In genomic region chr9:113706108-113706507, GRCm38 (mm10) we compare ENCODE assay signal across 8 mouse cellular contexts. TPM values are rescaled to one million over a fixed set of nuclear protein-coding genes. Genes with fewer than 3 reads are reported as not detected.
DNase-seq lines count a peak whose midpoint lies in the region; ATAC-seq and TF ChIP-seq lines count a peak whose summit lies in the region.

No protein-coding gene starts in this region.

- no peak overlapping the region for H3K27ac ChIP-seq in kidney, adult 2 months (ENCODE audit: insufficient read depth, low read depth, low read length)
- H3K27ac ChIP-seq in MEL (ENCODE audit: control insufficient read depth, low read depth, low read length) = no peak overlapping the region
- H3K27ac ChIP-seq in hindbrain, embryonic 15.5 days (replicated peaks) = no peak overlapping the region
- H3K27ac ChIP-seq in midbrain, embryonic 16.5 days (ENCODE audit: low read length) = no peak overlapping the region

- peaks cover 63% of the 10 kb centered on the region for H3K79me2 ChIP-seq in MEL (ENCODE audit: control insufficient read depth, insufficient read depth, low read length, poor library complexity)

- no peak overlapping the region for H3K9ac ChIP-seq in MEL (ENCODE audit: control insufficient read depth, low read depth, low read length, poor library complexity, severe bottlenecking)
- H3K9ac ChIP-seq in hindbrain, embryonic 15.5 days = no peak overlapping the region
- no peak overlapping the region for H3K9ac ChIP-seq in midbrain, embryonic 16.5 days (ENCODE audit: low read depth, low read length)

- TF ChIP-seq CTCF in kidney, adult 2 months (conservative IDR thresholded peaks at IDR 0.05; ENCODE audit: insufficient read depth, insufficient read length, low read depth, low read length) = no peak
- no peak for TF ChIP-seq CTCF in MEL (IDR thresholded peaks at IDR 0.05 in 2 of 3, conservative IDR thresholded peaks at IDR 0.05 in 1 of 3; ENCODE audit: control insufficient read depth in 1 of 3, insufficient read depth in 1 of 3, low read depth in 2 of 3, low read length in 3 of 3, poor library complexity in 1 of 3, severe bottlenecking in 1 of 3)

- TF ChIP-seq POLR2A in kidney, adult 2 months (IDR thresholded peaks at IDR 0.05; ENCODE audit: low read depth, low read length) = no peak
- no peak for TF ChIP-seq POLR2A in MEL (IDR thresholded peaks at IDR 0.05; ENCODE audit: control insufficient read depth in 1 of 2, insufficient read depth in 1 of 2, low read depth in 1 of 2, low read length in 2 of 2, poor library complexity in 1 of 2)

- no peaks in the 10 kb centered on the region for H3K27me3 ChIP-seq in kidney, adult 2 months (replicated peaks; ENCODE audit: control insufficient read depth, insufficient read depth, low read length)
- no peaks in the 10 kb centered on the region for H3K27me3 ChIP-seq in MEL (ENCODE audit: control insufficient read depth in 1 of 2, insufficient read depth in 2 of 2, low read length in 2 of 2)
- no peaks in the 10 kb centered on the region for H3K27me3 ChIP-seq in hindbrain, embryonic 15.5 days
- no peaks in the 10 kb centered on the region for H3K27me3 ChIP-seq in midbrain, embryonic 16.5 days (ENCODE audit: control insufficient read depth, insufficient read depth, low read depth, low read length)

- no peak for TF ChIP-seq RAD21 in MEL (IDR thresholded peaks at IDR 0.05; ENCODE audit: low read depth, low read length)

- H3K36me3 ChIP-seq in kidney, adult 2 months (ENCODE audit: control insufficient read depth, insufficient read depth, low read length) = no peaks in the 10 kb centered on the region
- H3K36me3 ChIP-seq in MEL (ENCODE audit: control insufficient read depth in 1 of 2, insufficient read depth in 2 of 2, low read length in 2 of 2) = peaks cover 2 to 23% of the 10 kb centered on the region in 2 experiments; a peak in 3 of 4 replicates
- H3K36me3 ChIP-seq in hindbrain, embryonic 15.5 days = no peaks in the 10 kb centered on the region
- H3K36me3 ChIP-seq in midbrain, embryonic 16.5 days (ENCODE audit: control insufficient read depth, insufficient read depth, low read length) = no peaks in the 10 kb centered on the region

- 50% methylated on average over 2 of the region's 2 CpGs for WGBS in kidney, adult 2 months
- WGBS in hindbrain, embryonic 15.5 days = 91% methylated on average over 2 of the region's 2 CpGs
- WGBS in midbrain, embryonic 16.5 days = 79% methylated on average over 2 of the region's 2 CpGs

- DNase-seq in kidney, adult 2 months = no peak
- no peak for DNase-seq in kidney, postnatal 36 days
- peak; percentile 9 for DNase-seq in MEL (ENCODE audit: low read depth, low spot score)
- DNase-seq in left cerebral cortex, adult 11 months (ENCODE audit: low spot score) = no peak
- no peak for DNase-seq in retina, embryonic 14.5 days (ENCODE audit: low spot score)

- peaks cover 4% of the 10 kb centered on the region for H3K4me1 ChIP-seq in kidney, adult 2 months (ENCODE audit: control insufficient read depth, insufficient read depth, low read length)
- peaks cover 14 to 23% of the 10 kb centered on the region in 2 experiments for H3K4me1 ChIP-seq in MEL (ENCODE audit: control insufficient read depth in 1 of 2, insufficient read depth in 2 of 2, low read length in 2 of 2)
- peaks cover 27% of the 10 kb centered on the region for H3K4me1 ChIP-seq in hindbrain, embryonic 15.5 days (replicated peaks)
- H3K4me1 ChIP-seq in midbrain, embryonic 16.5 days (ENCODE audit: control insufficient read depth, insufficient read depth, low read length) = peaks cover 18% of the 10 kb centered on the region

- H3K4me3 ChIP-seq in kidney, adult 2 months (ENCODE audit: insufficient read depth, low read depth, low read length) = peak overlapping the region; percentile 22; the same call in 1 of the 2 replicates
- H3K4me3 ChIP-seq in MEL (ENCODE audit: control insufficient read depth in 1 of 2, insufficient read depth in 1 of 2, low read depth in 2 of 2, low read length in 2 of 2) = peak overlapping the region; percentile 78 to 94; a peak in 2 of 4 replicates
- no peak overlapping the region; the same call in 1 of the 2 replicates for H3K4me3 ChIP-seq in hindbrain, embryonic 15.5 days
- peak overlapping the region; percentile 99; the same call in 1 of the 2 replicates for H3K4me3 ChIP-seq in midbrain, embryonic 16.5 days (ENCODE audit: low read depth, low read length)

- no peaks in the 10 kb centered on the region for H3K9me3 ChIP-seq in MEL (replicated peaks; ENCODE audit: insufficient read depth, low read length)
- no peaks in the 10 kb centered on the region for H3K9me3 ChIP-seq in hindbrain, embryonic 15.5 days
- no peaks in the 10 kb centered on the region for H3K9me3 ChIP-seq in midbrain, embryonic 16.5 days (replicated peaks; ENCODE audit: control insufficient read depth, low read length, poor library complexity, severe bottlenecking)

- no peak for ATAC-seq in hindbrain, embryonic 15.5 days (ENCODE audit: low FRiP score, low read depth)
- ATAC-seq in midbrain, embryonic 16.5 days = no peak
- no peak for ATAC-seq in cerebellum, adult (ENCODE audit: insufficient number of reproducible peaks, low FRiP score, low TSS enrichment)

- peak overlapping the region; percentile 84 for H3K4me2 ChIP-seq in hindbrain, embryonic 15.5 days
- peak overlapping the region; percentile 77 for H3K4me2 ChIP-seq in midbrain, embryonic 16.5 days (ENCODE audit: low read length)

- no peak for TF ChIP-seq EP300 in MEL (IDR thresholded peaks at IDR 0.05; ENCODE audit: low read depth in 1 of 2, low read length in 2 of 2)

TF ChIP-seq in MEL, 35 proteins besides CTCF, POLR2A, EP300 and RAD21:
- TF ChIP-seq TBP (IDR thresholded peaks at IDR 0.05; ENCODE audit: low read depth, low read length) (no peak), USF2 (IDR thresholded peaks at IDR 0.05; ENCODE audit: borderline replicate concordance in 1 of 2, insufficient read depth in 1 of 2, low read depth in 1 of 2, low read length in 2 of 2) (no peak), NELFE (IDR thresholded peaks at IDR 0.05; ENCODE audit: low read depth, low read length) (no peak), ZMIZ1 (IDR thresholded peaks at IDR 0.05; ENCODE audit: low read depth, low read length) (no peak), CHD2 (IDR thresholded peaks at IDR 0.05; ENCODE audit: low read length) (no peak), SMC3 (IDR thresholded peaks at IDR 0.05; ENCODE audit: low read depth, low read length) (no peak), MAZ (IDR thresholded peaks at IDR 0.05; ENCODE audit: low read depth, low read length) (no peak), BHLHE40 (IDR thresholded peaks at IDR 0.05; ENCODE audit: borderline replicate concordance, low read depth, low read length) (no peak), CHD1 (IDR thresholded peaks at IDR 0.05; ENCODE audit: low read depth, low read length) (no peak), RCOR1 (IDR thresholded peaks at IDR 0.05; ENCODE audit: low read depth, low read length) (no peak; the same call in 1 of the 2 replicates), MAFK (IDR thresholded peaks at IDR 0.05; ENCODE audit: borderline replicate concordance, low read depth, low read length) (no peak)
TF ChIP-seq in MEL: peak in this region for 0.

RNA-seq across cellular contexts. Expression of gene Pdcd6ip, which starts 2.0 kb away (rescaled TPM):
- 59.9 and 69.9 TPM in 2 replicates for polyA plus RNA-seq in kidney, adult 2 months (2012; rRNA removed)
- 21.1 and 26.3 TPM in 2 replicates for total RNA-seq in MEL (2012; rRNA removed)
- 10 to 100 TPM; 60.1 to 71.2 TPM for polyA plus RNA-seq in MEL (2012; ENCODE audit: insufficient read depth in 1 of 2, insufficient read length in 2 of 2, low read depth in 1 of 2, low replicate concordance in 2 of 2, missing spikeins in 1 of 2)
- 37.3 and 39.1 TPM in 2 replicates for polyA plus RNA-seq in hindbrain, embryonic 15.5 days (2015; fragmentation: Nextera tagmentation; extraction: Ambion mirVana)
- 35.9 and 37.4 TPM in 2 replicates for polyA plus RNA-seq in midbrain, embryonic 16.5 days (2015; fragmentation: Nextera tagmentation; extraction: Ambion mirVana)

RNA-seq across cellular contexts. Expression of gene Clasp2, which starts 35.2 kb away (rescaled TPM):
- 8.3 and 9.1 TPM in 2 replicates for polyA plus RNA-seq in kidney, adult 2 months (2012; rRNA removed)
- total RNA-seq in MEL (2012; rRNA removed) = 30.8 and 33.0 TPM in 2 replicates
- 100 to 1,000 TPM in 1 of 2 experiments, 10 to 100 TPM in 1; 28.7 to 209 TPM for polyA plus RNA-seq in MEL (2012; ENCODE audit: insufficient read depth in 1 of 2, insufficient read length in 2 of 2, low read depth in 1 of 2, low replicate concordance in 2 of 2, missing spikeins in 1 of 2)
- 117 and 123 TPM in 2 replicates for polyA plus RNA-seq in hindbrain, embryonic 15.5 days (2015; fragmentation: Nextera tagmentation; extraction: Ambion mirVana)
- polyA plus RNA-seq in midbrain, embryonic 16.5 days (2015; fragmentation: Nextera tagmentation; extraction: Ambion mirVana) = 145 and 154 TPM in 2 replicates
